Mouse (Mus musculus) liver, embryonic 14.5 days (tissue): ENCODE measurements around the gene Vps51.

ENCODE experiments used
- CTCF ChIP-seq: IDR thresholded peaks from 2 replicates; pipeline ENCODE4 v1.5.1; 2016; ENCODE audit warnings: antibody characterized with exemption, low read depth, control low read depth
- EP300 ChIP-seq: IDR thresholded peaks from 2 replicates; pipeline ENCODE4 v1.6.1; 2016; ENCODE audit warnings: antibody characterized with exemption, low read depth

DNA sequence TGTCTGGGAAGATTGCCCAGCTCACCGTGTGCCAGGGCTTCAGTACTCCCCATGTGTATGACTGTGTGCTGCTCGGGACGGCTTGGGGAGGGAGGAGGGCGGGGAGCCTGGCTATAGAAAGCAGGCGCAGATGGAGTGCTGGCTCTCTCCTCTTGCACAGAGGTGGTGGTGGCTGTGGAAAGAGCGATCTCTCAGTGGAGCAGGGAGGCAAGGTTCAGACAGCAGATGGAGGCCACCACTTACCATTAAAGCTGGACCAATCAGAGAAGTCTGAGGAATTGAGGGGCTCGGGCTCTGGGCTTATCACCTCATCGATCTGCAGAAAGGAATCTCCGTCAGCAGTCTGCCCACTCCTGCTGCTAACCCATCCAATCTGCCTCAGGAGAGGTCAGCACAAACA, 5.1 kb upstream of the Vps51 start, which contains the start of gene Gm28374:
- TF ChIP-seq CTCF (no peak), EP300 (no peak)
